Mouse (Mus musculus) G1E (cell line): Measurements from ENCODE around the gene Racgap1.

ENCODE experiments used
- CTCF ChIP-seq: IDR thresholded peaks from 2 replicates; pipeline ENCODE4 v1.5.1; 2012; ENCODE audit warnings: low read depth, low read length, inconsistent platforms, mixed read lengths
- GATA1 ChIP-seq: IDR thresholded peaks from 2 replicates; pipeline ENCODE4 v1.6.1; 2012; ENCODE audit warnings: borderline replicate concordance, low read length, inconsistent platforms, mixed read lengths
- GATA2 ChIP-seq: IDR thresholded peaks from 2 replicates; pipeline ENCODE4 v1.6.1; 2012; ENCODE audit warnings: low read depth, low read length, inconsistent platforms, borderline replicate concordance
- POLR2AphosphoS5 ChIP-seq: IDR thresholded peaks from 2 replicates; pipeline ENCODE4 v1.6.1; 2012; ENCODE audit warnings: low read depth, low read length, inconsistent platforms; ENCODE audit not compliant: insufficient replicate concordance
- TAL1 ChIP-seq: conservative IDR thresholded peaks from 2 replicates; pipeline ENCODE4 v1.6.1; 2012; ENCODE audit warnings: low read depth, low read length, inconsistent platforms, mixed read lengths

DNA sequence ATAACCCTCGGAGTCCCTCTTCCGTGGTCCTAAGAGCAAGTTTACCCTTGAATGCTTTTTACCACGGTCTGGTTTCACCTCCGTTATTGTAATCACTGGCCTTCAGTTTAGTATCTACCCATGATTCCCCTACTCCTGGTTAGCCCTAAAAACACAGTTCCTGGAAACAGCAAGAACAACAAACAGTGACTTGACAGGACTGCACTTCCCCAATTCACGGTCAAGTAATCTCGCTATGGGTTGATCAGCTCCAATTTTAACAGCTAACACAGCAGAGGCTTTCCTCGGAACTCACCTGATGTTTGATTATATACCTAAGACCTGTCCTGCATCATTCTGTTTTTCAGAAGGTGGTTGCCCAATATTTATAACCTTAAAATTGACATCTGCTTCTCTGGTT lies 16.8 kb downstream of the Racgap1 start:
- no peak for TF ChIP-seq TAL1
- TF ChIP-seq CTCF: no peak
- no peak for TF ChIP-seq GATA1
- no peak for TF ChIP-seq POLR2AphosphoS5
- no peak for TF ChIP-seq GATA2
